Mouse (Mus musculus): ENCODE results near the gene Lrrc4. TPM values are rescaled to one million over a fixed set of nuclear protein-coding genes. Genes with fewer than 3 reads are reported as not detected.

The Lrrc4 gene
- total and polyA plus RNA-seq, 3 experiments: 0.11 TPM; not detected in 2

DNA sequence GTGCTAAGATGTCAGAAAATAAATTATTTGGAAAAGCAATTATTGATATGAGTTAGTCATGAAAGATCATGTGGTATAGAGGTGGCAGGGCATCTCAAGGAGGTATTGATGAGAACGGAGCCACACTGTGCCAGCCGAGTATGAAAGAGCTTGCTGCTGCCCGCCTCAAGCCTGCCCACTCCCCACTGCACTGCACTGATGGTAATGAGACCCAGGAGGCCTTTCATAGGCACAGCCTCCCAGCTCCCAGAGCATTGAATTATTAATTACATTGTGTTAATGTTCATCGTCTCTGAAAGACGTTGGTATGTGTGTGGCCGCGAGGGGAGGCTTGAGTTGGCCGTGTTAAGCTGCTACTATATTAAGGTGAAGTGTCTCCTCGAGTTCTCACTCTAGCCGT lies 33.6 kb upstream of the Lrrc4 start:
- no peak overlapping the region for H3K4me3 ChIP-seq (ENCODE audit: low read depth, low read length)
- H3K36me3 ChIP-seq (replicated peaks): peaks cover 81% of the 10 kb centered on the region
- no peaks in the 10 kb centered on the region for H3K4me1 ChIP-seq (ENCODE audit: insufficient read depth, low read depth, low read length)
- DNase-seq (ENCODE audit: low spot score) (no peak), ATAC-seq (ENCODE audit: extremely low read depth, insufficient number of reproducible peaks, low FRiP score, poor library complexity, severe bottlenecking) (no peak)
- H3K27me3 ChIP-seq (ENCODE audit: insufficient read depth, low read length): no peaks in the 10 kb centered on the region
- H3K9me3 ChIP-seq (replicated peaks): no peaks in the 10 kb centered on the region
- TF ChIP-seq GATA1 (IDR thresholded peaks at IDR 0.05; ENCODE audit: borderline replicate concordance, low read length) (no peak), CTCF (IDR thresholded peaks at IDR 0.05; ENCODE audit: low read depth, low read length) (no peak), GATA2 (IDR thresholded peaks at IDR 0.05; ENCODE audit: borderline replicate concordance, low read depth, low read length) (no peak), POLR2AphosphoS5 (IDR thresholded peaks at IDR 0.05; ENCODE audit: insufficient replicate concordance, low read depth, low read length) (no peak)

- no peaks in the 10 kb centered on the region for H3K9me3 ChIP-seq (replicated peaks)
- no peak for ATAC-seq (ENCODE audit: extremely low read depth, insufficient number of reproducible peaks, low FRiP score, poor library complexity, severe bottlenecking)
- H3K4me1 ChIP-seq (ENCODE audit: insufficient read depth, low read depth, low read length): no peaks in the 10 kb centered on the region
- H3K36me3 ChIP-seq (replicated peaks): peaks cover 81% of the 10 kb centered on the region
- TF ChIP-seq TAL1 (conservative IDR thresholded peaks at IDR 0.05; ENCODE audit: low read depth, low read length) (no peak), GATA2 (IDR thresholded peaks at IDR 0.05; ENCODE audit: borderline replicate concordance, low read depth, low read length) (no peak), CTCF (IDR thresholded peaks at IDR 0.05; ENCODE audit: low read depth, low read length) (no peak), POLR2AphosphoS5 (IDR thresholded peaks at IDR 0.05; ENCODE audit: insufficient replicate concordance, low read depth, low read length) (no peak), GATA1 (IDR thresholded peaks at IDR 0.05; ENCODE audit: borderline replicate concordance, low read length) (no peak)
- H3K4me3 ChIP-seq (ENCODE audit: low read depth, low read length): no peak overlapping the region
- H3K27me3 ChIP-seq (ENCODE audit: insufficient read depth, low read length): no peaks in the 10 kb centered on the region
- DNase-seq (ENCODE audit: low spot score): no peak
Measured at GRCm38 (mm10) chr6:28864684-28865083, 33.1 kb upstream of the Lrrc4 start.

GRCm38 (mm10) chr6:28862304-28862703 lies 30.8 kb upstream of the Lrrc4 start:
- peaks cover 80% of the 10 kb centered on the region for H3K36me3 ChIP-seq (replicated peaks)

GRCm38 (mm10) chr6:28860922-28861321 lies 29.4 kb upstream of the Lrrc4 start:
- TF ChIP-seq GATA2 (IDR thresholded peaks at IDR 0.05; ENCODE audit: borderline replicate concordance, low read depth, low read length): no peak
- no peak for TF ChIP-seq POLR2AphosphoS5 (IDR thresholded peaks at IDR 0.05; ENCODE audit: insufficient replicate concordance, low read depth, low read length)
- TF ChIP-seq CTCF (IDR thresholded peaks at IDR 0.05; ENCODE audit: low read depth, low read length): no peak
- TF ChIP-seq GATA1 (IDR thresholded peaks at IDR 0.05; ENCODE audit: borderline replicate concordance, low read length): no peak
- TF ChIP-seq TAL1 (conservative IDR thresholded peaks at IDR 0.05; ENCODE audit: low read depth, low read length): no peak
- ATAC-seq (ENCODE audit: extremely low read depth, insufficient number of reproducible peaks, low FRiP score, poor library complexity, severe bottlenecking) (no peak), DNase-seq (ENCODE audit: low spot score) (no peak)
- peaks cover 17% of the 10 kb centered on the region for H3K4me1 ChIP-seq (ENCODE audit: insufficient read depth, low read depth, low read length)
- peaks cover 76% of the 10 kb centered on the region for H3K36me3 ChIP-seq (replicated peaks)
- no peak overlapping the region for H3K4me3 ChIP-seq (ENCODE audit: low read depth, low read length)
- H3K27me3 ChIP-seq (ENCODE audit: insufficient read depth, low read length): no peaks in the 10 kb centered on the region
- no peaks in the 10 kb centered on the region for H3K9me3 ChIP-seq (replicated peaks)

More at GRCm38 (mm10) chr6:28862304-28862703, 30.8 kb upstream of the Lrrc4 start:
- H3K9me3 ChIP-seq (replicated peaks): no peaks in the 10 kb centered on the region
- no peaks in the 10 kb centered on the region for H3K27me3 ChIP-seq (ENCODE audit: insufficient read depth, low read length)
- TF ChIP-seq POLR2AphosphoS5 (IDR thresholded peaks at IDR 0.05; ENCODE audit: insufficient replicate concordance, low read depth, low read length): no peak
- TF ChIP-seq CTCF (IDR thresholded peaks at IDR 0.05; ENCODE audit: low read depth, low read length): no peak
- no peak for TF ChIP-seq TAL1 (conservative IDR thresholded peaks at IDR 0.05; ENCODE audit: low read depth, low read length)
- no peak for TF ChIP-seq GATA1 (IDR thresholded peaks at IDR 0.05; ENCODE audit: borderline replicate concordance, low read length)
- no peak for TF ChIP-seq GATA2 (IDR thresholded peaks at IDR 0.05; ENCODE audit: borderline replicate concordance, low read depth, low read length)
- H3K4me3 ChIP-seq (ENCODE audit: low read depth, low read length): no peak overlapping the region
- DNase-seq (ENCODE audit: low spot score) (no peak), ATAC-seq (ENCODE audit: extremely low read depth, insufficient number of reproducible peaks, low FRiP score, poor library complexity, severe bottlenecking) (no peak)
- H3K4me1 ChIP-seq (ENCODE audit: insufficient read depth, low read depth, low read length): peaks cover 5% of the 10 kb centered on the region; the same call in 1 of the 2 replicates

- Histone ChIP-seq H3K9me3 (replicated peaks) (no peaks in the 10 kb centered on the region), H3K4me1 (ENCODE audit: insufficient read depth, low read depth, low read length) (peaks cover 17% of the 10 kb centered on the region), H3K36me3 (replicated peaks) (peaks cover 75% of the 10 kb centered on the region), H3K27me3 (ENCODE audit: insufficient read depth, low read length) (no peaks in the 10 kb centered on the region), H3K4me3 (ENCODE audit: low read depth, low read length) (no peak overlapping the region)
- DNase-seq (ENCODE audit: low spot score): no peak
- no peak for ATAC-seq (ENCODE audit: extremely low read depth, insufficient number of reproducible peaks, low FRiP score, poor library complexity, severe bottlenecking)
- TF ChIP-seq POLR2AphosphoS5 (IDR thresholded peaks at IDR 0.05; ENCODE audit: insufficient replicate concordance, low read depth, low read length): no peak
- TF ChIP-seq GATA1 (IDR thresholded peaks at IDR 0.05; ENCODE audit: borderline replicate concordance, low read length): no peak
- no peak for TF ChIP-seq TAL1 (conservative IDR thresholded peaks at IDR 0.05; ENCODE audit: low read depth, low read length)
- TF ChIP-seq CTCF (IDR thresholded peaks at IDR 0.05; ENCODE audit: low read depth, low read length): no peak
- TF ChIP-seq GATA2 (IDR thresholded peaks at IDR 0.05; ENCODE audit: borderline replicate concordance, low read depth, low read length): no peak
Measured at GRCm38 (mm10) chr6:28860450-28860849, 28.9 kb upstream of the Lrrc4 start.

GRCm38 (mm10) chr6:28859094-28859493 lies 27.5 kb upstream of the Lrrc4 start:
- TF ChIP-seq POLR2AphosphoS5 (IDR thresholded peaks at IDR 0.05; ENCODE audit: insufficient replicate concordance, low read depth, low read length) (no peak), GATA2 (IDR thresholded peaks at IDR 0.05; ENCODE audit: borderline replicate concordance, low read depth, low read length) (no peak), CTCF (IDR thresholded peaks at IDR 0.05; ENCODE audit: low read depth, low read length) (no peak), TAL1 (conservative IDR thresholded peaks at IDR 0.05; ENCODE audit: low read depth, low read length) (no peak), GATA1 (IDR thresholded peaks at IDR 0.05; ENCODE audit: borderline replicate concordance, low read length) (no peak)
- peaks cover 75% of the 10 kb centered on the region for H3K36me3 ChIP-seq (replicated peaks)
- no peak for DNase-seq (ENCODE audit: low spot score)

More at GRCm38 (mm10) chr6:28859094-28859493, 27.5 kb upstream of the Lrrc4 start:
- H3K27me3 ChIP-seq (ENCODE audit: insufficient read depth, low read length): no peaks in the 10 kb centered on the region
- H3K4me3 ChIP-seq (ENCODE audit: low read depth, low read length): no peak overlapping the region
- no peak for ATAC-seq (ENCODE audit: extremely low read depth, insufficient number of reproducible peaks, low FRiP score, poor library complexity, severe bottlenecking)
- H3K9me3 ChIP-seq (replicated peaks): no peaks in the 10 kb centered on the region
- H3K4me1 ChIP-seq (ENCODE audit: insufficient read depth, low read depth, low read length): peaks cover 17% of the 10 kb centered on the region
